Mouse (Mus musculus): ENCODE data around the gene Ets2.

- no peak for TF ChIP-seq CTCF (IDR thresholded peaks at IDR 0.05; ENCODE audit: low read depth, low read length)
- TF ChIP-seq GATA1 (IDR thresholded peaks at IDR 0.05; ENCODE audit: borderline replicate concordance, low read length), result no peak
- no peak for TF ChIP-seq POLR2AphosphoS5 (IDR thresholded peaks at IDR 0.05; ENCODE audit: insufficient replicate concordance, low read depth, low read length)
- no peak for TF ChIP-seq GATA2 (IDR thresholded peaks at IDR 0.05; ENCODE audit: borderline replicate concordance, low read depth, low read length)
Measured at GRCm38 (mm10) chr16:95734785-95735184, 32.9 kb downstream of the Ets2 start.
